Mouse (Mus musculus): ENCODE data around the gene Zcwpw1. TPM values are rescaled to one million over a fixed set of nuclear protein-coding genes. Genes with fewer than 3 reads are reported as not detected.

Zcwpw1 gene
- total RNA-seq, 2 experiments from 2014 or later: 5.4 to 6.1 TPM

DNA sequence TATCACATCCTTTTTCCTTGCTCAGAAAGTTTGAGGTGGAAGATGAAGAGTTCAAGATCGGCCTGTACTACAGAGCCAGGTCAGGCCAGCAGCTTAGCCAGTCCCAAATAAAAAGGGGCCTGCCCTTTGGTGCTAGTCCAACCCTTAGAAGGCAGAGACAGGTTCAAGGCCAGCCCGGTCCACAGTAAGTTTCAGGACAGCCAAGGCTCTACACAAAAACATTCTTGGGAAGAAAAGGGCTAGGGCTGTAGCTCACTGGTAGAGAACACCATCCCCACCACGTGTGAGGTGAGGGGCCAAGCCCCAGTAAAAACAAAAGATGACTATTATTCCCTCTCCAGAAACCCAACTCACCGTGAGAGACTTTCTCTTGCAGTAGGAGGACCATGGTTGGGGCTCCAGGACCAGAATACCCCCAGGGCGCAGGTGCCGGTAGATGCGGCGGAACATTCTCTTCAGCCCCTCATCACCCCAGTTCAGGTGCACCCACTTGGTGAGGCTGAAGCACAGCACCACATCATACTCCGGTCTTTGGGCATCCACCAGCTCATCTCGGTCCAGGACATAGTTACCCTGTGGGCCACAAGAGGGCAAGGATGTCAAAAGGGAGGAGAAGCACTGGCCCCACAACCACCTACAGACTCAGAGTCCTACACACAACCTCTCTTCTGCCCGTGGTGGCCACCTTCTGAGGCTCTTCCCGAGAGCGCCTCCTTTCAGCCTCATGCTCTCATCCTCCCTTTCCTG lies 4.6 kb upstream of the Zcwpw1 start:
- no peak for DNase-seq
- intact Hi-C loops (cut with DNase I): no loop called here

DNA sequence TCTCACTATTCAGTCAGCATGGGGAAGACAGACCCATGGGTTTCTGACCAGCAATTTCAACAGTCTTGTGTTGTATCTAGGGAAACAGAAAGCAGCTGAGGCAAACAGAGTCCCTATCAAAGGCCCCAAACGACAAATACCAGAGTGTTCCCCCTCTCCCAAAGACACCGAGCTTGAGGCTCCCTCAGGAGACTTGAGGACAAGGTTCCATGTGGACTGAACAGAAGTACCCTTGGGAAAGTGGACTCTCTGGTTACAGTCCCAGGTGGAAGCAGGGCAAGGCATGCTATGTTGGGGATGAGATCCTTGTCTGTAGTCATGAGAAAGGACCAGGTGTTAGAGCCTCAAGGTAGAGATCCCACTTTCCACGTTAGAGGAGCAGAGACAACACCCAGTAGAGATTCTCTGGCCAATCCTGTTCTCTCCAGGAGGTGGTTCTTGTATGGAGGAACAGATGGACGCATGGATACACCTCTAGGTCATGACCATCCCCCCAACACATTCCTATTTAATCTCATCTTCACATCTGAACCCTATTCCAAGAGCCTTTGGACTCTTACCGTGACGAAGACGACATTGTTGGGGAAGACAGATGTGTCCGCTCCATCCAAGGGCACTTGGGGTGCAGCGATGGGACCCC lies 3.6 kb upstream of the Zcwpw1 start:
- intact Hi-C loops (cut with DNase I): no loop called here
- DNase-seq: no peak

DNA sequence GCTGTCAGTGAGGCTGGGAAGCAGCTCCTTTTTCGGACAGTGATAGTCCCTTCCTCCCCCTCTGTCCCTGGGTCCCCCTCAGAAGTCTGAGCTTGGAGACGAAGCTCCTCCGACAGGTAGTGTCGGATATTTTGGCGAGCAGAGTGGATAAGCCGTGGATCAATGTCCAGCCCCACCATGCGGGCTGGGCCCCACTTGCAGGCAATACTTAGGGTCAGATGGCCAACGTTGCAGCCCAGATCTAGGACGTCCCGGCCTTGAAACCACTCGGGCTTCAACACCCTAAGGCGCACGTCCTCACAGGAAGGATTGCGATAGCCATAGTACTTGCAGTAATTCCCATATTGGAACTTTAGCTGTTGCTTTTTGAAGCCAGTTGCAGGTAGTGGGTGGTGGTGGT lies 3.1 kb upstream of the Zcwpw1 start:
- no peak for DNase-seq
- intact Hi-C loops (cut with DNase I): no loop called here

DNA sequence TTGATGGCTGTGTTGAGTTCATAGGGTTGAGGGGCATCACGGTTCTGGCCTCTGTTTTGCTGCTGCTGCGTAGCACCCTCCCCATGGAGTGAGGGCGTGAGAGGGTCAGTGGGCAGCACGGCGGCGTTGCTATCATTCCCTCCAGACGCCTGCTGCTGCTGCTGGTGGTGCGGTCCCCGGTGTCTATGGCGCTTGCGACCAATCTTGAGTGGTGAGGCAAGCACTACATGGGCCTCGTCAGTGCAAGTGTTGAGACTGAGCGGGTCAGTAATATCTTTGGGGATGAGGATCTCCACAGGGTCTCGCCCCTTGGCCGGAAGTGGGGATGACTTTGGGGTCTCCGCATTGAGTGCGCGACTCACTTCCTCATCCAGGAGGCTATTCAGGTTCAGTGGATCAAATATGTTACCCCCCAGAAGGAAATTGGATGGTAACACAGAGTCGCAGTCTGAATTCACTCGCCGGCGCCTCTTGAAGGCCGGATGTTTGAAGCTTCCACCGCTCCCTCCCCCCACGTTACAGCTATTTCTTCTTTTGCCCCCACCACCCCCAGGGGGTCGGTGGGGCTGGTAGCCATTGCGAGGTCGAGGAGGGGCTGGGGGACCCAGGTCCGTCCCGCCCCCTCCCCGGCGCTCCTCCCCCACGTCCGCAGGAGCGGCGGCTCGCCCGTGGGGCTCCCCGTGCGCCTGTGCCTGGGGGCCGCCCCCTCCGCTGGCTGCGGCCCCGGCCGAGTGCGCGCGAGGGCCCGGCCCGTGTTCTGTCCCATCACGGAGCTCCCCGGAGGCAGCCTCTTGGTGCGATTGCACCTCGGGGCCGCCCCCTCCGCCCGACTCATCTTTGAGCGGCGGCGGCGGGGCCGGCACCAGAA lies 2.2 kb upstream of the Zcwpw1 start:
- intact Hi-C loops (cut with DNase I): no loop called here
- DNase-seq: no peak

DNA sequence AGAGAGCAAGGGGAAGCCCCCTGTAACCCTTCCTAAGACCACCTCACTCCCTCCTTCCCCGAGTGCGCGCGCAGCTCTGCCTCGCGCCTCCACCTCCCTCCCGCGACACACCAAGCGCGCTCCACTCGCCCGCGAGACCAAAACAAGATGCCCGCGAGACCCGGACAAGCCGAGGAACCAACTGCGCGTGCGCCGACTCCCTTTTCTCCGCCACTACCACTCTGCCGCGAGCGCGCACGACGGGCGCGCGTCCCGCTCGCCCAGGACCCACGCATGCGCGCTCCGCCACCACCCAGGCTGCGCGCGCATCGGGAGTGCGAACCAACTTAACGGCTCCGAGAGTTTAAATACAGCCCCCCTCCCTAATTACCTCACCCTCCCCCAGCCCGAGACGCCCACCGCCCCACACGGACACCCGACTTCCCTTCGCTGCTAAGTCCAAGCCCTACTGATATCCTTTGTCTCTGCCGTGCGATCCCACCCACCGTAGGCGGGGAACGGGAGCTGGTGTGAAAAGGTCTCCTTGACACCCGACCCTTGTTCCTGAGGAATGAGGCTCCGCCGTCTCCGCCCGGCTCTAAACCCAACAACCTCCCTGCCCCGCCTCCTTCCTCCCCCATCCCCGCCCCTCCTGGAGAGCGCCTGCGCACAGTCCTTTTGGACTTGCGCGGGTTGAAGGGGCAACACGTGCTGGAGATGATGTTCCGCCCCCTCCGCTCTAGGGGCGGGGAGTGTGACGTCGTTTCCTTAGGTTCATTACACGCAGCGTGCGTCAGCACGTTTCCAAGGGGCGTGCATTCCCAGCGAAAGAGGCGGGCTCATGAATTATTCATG lies 1.3 kb upstream of the Zcwpw1 start:
- peak; percentile 100 for DNase-seq
- intact Hi-C loops (cut with DNase I): no loop called here

DNA sequence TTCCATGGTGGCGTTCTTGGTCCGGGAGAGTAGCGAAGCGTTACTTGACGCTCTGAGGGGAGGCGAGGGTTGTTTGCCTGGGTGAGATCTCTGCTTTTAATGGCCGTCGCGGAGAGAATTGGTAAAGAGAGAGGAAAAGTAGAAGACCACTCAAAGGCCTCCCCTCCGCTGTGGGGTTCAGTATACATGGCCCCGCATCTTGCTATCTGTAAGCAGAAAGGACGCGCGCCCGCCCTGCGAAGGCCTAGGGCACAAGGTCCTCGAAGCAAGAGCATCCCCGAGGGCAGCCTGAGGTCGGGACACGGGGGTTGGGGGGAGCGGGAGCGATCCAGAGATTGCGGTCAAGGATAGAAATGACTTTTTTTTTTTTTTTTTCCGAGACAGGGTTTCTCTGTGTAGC lies 573 bp downstream of the Zcwpw1 start:
- intact Hi-C loops (cut with DNase I): no loop called here
- DNase-seq: peak; percentile 22

DNA sequence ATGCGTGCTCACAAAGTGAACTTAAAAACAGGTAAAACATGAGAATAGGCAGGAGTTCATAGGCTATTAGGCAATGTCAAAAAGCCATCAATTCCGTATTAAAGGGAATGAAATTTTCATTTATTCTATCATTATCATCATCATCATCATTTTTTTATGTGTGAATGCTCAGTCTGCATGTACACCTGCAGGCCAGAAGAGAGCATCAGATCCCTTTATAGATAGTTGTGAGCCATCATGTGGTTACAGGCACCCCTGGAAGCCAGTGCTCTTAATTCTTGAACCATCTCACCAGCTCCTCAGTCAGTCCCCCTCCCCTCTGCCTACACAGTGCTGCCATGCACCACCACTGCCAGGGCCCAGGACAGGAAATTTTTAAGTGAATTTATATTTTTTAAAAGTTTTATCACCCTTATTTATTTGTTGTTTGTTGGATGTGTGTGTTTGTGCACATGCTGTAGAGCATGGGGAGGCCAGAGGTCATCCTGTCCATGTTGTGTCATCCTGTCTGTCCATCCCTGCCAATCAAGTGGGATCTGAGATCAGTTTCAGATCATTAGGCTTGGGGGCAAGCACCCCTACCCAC lies 1.4 kb downstream of the Zcwpw1 start:
- intact Hi-C loops (cut with DNase I): no loop called here
- no peak for DNase-seq

DNA sequence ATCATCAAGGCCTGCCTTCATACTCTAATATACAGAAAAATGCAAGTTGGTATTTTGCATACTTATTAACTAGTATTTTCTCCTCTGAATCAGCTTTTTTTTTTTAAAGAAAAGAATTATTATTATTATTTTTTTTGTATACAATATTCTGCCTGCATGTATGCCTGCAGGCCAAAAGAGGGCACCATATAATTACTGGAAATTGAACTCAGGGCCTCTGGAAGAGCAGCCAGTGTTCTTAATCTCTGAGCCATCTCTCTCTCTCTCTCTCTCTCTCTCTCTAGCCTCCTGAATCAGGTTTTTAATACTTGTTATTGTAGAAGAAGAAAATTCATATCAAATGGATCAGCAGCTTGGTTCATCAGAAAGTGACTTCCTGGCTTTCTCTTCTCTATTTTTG lies 4.0 kb downstream of the Zcwpw1 start:
- intact Hi-C loops (cut with DNase I): loop anchor here (5.0 kb wide), 1 partner anchor 96 kb away; no protein-coding TSS in a partner anchor
- no peak for DNase-seq

DNA sequence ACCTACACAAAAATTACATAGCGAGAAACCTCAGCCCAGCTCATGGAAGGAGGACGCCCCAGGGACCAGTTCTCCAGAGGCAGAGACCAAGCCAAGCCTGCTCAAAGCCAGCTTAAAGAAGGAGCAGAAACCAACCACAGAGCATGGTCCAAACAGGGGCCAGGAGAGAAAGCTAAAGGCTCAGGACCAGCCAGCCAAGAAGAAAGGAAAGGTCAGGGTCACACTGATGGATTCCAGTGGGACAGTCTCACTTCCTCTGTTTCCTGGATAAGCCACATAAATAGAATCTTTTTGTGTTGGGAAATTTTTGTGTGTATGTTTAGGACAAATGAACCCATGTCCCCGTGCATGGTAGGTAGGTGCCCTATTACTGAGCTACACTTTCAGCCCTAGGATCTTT lies 9.0 kb downstream of the Zcwpw1 start:
- DNase-seq: no peak
- intact Hi-C loops (cut with DNase I): no loop called here

DNA sequence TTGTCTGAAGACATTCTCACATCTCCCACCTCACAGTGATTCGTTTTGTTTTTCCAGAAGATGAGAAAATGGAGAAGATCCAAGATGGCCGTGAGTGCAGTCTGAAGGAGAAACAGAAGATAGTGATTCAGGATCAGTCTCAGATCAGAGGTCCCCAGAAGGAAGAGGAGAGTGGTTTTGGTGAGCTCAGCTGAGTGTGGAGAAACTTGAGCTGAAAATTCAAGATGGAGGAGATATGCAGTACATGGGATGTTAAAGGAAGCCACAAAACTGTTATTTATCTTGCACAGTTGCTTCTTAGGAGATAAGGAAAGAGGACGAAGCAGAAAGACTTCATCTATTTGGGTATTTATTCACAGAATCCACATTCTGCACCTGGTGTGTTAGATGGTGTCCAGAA lies 13.3 kb downstream of the Zcwpw1 start:
- no peak for DNase-seq
- intact Hi-C loops (cut with DNase I): no loop called here

DNA sequence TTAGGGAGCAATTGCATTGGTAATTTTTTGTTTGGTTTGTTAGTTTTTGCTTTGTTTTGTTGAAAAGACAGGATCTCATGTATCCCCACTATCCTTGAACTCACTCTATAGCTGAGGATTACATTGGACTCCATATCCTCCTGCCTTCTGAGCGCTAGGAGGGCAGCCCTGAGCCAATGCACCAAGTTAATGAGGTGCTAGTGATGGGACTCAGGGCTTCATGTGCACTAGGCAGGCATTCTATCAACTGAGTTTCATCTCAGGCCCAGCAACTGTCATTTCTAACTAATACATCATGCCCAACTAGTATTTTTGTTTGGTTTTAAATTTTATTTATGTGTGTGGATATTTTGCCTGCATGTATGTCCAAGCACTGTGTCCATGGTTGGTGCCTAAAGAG lies 18.6 kb downstream of the Zcwpw1 start:
- intact Hi-C loops (cut with DNase I): no loop called here
- no peak for DNase-seq

DNA sequence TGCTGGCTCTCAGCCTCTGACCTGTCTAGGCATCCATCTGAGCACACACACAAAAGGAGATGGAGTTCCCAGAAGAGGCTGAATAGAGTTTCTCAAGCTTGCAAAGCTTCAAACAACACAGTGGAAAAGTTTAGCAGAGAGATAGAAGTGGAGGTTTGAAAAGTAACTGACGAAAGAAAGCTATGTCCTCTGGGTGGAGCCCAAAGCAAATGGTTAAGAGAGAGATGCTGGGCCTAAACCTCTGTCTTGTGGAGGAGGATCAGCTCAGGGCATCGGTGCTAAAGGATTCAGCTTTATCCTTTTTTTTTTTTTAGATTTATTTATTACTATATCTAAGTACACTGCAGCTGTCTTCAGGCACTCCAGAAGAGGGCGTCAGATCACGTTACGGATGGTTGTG lies 20.7 kb downstream of the Zcwpw1 start:
- intact Hi-C loops (cut with DNase I): no loop called here
- no peak for DNase-seq

DNA sequence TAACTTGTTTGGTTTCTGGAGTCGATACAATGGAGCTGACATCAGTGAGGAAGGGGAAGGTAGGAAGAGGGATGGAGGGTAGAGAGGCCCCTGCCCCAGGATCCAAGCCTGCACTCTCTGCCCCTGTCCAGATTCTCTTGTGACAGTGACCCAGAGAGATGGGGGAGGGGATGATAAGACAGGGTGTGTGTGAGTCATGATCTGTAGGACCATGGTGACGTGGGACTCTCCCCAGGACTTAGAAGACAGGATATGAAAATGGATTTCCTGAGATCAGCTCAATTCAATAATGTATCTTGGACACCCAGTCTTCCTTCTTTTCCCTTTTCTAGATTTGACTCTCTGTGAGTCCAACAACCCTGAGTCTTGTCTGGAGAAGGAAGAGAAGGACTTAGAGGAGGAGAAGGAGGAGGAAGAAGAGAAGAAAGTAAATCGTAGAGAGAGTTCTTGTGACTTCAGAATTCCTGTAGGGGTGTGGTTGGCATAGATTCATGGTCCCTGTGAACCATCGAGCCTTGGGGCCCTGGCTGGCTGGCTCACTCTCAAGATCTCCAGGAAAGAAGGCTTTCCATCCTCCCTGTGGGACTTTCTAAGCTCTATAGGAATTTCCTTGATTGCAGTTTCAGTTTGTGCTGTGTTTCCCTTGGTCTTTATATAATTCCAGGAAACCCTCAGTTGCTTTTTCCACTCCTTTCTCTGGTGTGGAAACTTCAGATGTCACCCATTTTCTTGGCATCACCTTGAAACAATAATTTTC lies 30.0 kb downstream of the Zcwpw1 start:
- intact Hi-C loops (cut with DNase I): no loop called here
- no peak for DNase-seq

DNA sequence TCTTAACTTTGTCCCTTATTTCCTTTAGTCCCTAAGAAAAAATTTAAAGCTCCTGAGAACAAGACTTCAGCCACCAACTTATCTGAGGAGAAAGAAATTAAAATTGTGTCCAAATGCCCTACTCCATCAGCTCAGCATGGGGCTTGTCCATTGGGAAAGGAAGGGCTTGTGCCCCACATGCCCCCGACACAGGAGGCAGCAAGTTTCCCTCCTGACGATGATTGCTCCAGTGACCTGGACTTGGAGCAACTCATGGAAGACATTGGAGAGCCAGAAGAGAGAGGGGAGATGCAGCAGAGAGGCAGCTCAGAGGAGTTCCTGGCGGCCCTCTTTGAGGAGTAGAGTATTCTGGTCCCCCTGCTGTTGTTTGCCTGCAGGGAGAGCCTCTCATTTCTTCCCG lies 34.5 kb downstream of the Zcwpw1 start:
- intact Hi-C loops (cut with DNase I): no loop called here
- no peak for DNase-seq

DNA sequence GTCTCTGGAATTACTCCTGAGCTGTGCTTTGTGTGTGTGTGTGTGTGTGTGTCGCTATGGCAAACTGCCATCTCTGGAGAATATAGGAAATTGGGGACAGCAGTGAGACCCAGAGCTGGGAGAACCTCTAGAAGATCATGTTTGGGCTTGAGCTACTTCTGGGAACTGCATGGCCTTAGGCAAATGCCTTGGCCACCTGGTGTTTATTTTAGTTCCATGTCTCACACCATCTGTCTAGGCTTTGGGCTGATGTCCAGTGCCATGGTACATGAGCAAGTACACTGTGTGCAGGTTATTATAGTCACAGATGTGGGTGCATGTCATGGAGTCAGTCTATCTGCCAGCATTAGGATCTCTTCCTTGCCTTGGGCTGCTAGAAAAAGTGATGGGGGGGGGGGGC lies 35.0 kb downstream of the Zcwpw1 start:
- DNase-seq: peak; percentile 7
- intact Hi-C loops (cut with DNase I): no loop called here

DNA sequence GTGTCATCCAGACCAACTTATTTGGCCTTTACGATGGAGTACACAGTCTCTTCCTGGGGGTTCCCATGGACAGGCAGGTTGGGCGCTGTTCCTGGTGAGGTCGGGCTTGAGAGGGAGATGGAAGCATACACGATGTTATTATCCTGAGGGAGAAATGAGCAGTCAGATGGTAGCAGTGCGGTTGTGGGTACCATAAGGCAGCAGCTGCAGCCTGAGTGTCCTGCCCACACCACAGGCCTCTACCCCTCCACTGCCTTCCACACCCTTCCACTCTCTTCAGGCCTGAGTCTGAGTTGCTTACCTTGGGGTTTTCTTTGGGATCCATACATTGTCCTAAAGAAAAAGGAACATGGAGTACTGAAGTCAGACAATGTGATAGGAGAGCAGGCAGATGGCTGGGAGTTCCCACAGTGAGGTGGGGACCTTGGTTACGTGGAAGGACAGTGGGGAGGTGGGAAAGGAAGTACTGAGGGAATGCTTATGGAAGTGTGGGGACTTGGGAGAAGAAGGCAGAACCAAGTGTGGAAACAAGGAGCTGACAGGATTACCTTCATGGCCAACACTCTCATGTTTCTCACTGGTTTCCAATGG lies 36.0 kb downstream of the Zcwpw1 start:
- no peak for DNase-seq
- intact Hi-C loops (cut with DNase I): no loop called here

DNA sequence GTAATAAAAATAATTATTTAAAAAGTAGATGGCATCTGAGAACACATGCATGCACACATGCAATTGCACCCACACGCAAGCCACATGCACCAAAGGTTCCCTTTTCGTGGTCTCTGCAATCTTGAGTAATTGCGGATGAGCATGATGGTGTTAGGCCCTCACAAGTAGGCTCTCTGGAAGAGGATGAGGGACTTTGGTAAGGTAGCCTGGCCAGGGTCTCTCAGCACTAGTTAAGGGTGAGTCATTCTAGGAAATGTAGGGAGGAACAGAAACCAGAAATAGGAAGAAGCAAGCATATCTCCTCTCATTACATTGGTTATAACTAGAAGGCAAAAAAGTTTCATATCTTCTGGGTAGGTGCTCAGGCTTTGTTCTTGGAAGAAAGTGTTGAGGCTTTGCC lies 37.4 kb downstream of the Zcwpw1 start:
- DNase-seq: no peak
- intact Hi-C loops (cut with DNase I): no loop called here

DNA sequence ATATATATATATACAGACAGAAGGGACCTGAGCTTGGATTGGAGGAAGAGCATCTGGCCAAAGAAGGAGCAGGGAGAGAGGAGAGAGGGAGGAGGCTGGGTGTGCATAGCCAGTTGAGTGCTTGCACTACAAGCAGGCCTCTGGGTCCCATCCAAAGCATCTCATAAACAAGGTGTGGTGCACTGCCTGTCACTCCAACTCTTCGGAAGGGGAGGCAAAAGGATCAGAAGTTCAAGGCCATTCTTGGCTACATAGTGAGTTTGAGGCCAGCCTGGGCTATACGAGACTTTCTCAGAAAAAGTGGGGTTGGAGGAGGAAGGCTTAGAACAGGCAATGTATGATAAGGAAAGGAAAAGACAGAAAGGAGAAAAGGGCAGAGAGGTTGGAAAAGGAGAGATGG lies 38.4 kb downstream of the Zcwpw1 start:
- DNase-seq: no peak
- intact Hi-C loops (cut with DNase I): no loop called here

DNA sequence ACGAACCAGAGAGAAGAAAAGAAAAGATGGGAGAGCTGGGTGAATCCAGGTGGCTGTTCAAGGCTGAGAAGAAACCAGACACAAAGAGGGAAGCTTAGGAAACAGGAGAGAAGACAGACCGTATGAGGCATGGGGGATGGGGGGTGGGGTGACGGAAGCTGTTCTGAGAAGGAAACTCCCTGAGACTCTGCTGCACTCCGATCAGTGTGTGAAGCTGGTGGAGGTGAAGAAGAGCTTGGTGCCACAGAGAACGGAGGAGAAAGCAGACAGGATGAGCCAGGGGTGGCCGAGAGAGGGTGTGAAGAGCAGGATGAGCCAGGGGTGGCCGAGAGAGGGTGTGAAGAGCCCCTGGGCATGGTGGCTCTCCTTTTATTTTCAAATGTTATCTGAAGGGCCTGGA lies 38.8 kb downstream of the Zcwpw1 start:
- intact Hi-C loops (cut with DNase I): no loop called here
- no peak for DNase-seq

Data from left cerebral cortex, postnatal 4 days (tissue).